Mouse (Mus musculus): ENCODE results near the gene Fchsd2. TPM values are rescaled to one million over a fixed set of nuclear protein-coding genes. Genes with fewer than 3 reads are reported as not detected.

Gene Fchsd2
- total and polyA plus RNA-seq, 2 experiments: 8.9 to 43.0 TPM

DNA sequence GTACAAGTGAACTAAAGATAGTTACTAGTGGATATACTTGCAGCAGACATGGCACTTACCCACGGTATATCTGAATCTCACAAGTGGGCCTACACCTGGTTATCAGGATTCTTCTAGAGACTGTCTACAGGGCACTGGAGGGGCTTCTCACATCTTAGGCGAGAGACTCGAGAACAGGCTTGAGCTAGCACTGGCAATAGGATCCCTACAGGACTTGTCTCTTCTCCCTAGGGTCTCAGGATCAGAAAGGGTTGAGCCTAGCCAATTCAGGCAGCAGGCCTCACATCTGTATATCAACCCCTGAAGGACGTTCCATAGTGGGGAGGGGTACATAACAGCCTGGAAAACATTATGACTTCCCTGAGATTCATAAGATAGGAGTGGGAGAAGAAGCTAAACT is 194.2 kb downstream of the Fchsd2 start:
- WGBS: 87% methylated on average over 4 of the region's 4 CpGs

DNA sequence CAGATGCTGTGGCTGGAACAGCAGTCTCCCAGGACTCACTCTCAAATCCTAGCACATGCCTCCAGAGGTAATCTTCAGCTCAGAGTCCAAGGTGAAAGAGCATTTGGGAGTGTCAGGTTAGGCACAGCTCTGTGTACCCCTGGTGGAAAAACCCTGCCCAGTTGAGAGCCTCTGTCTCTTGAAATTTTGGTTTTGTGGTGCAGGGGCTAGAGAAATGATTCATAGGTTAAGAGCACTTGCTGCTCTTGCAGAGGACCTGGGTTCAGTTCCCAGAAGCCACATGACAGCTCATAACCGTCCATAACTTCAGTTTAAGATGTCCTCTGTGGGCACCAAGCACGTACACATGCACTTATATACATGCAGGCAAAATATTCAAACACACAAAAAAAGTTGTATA is 195.2 kb downstream of the Fchsd2 start:
- H3K27ac ChIP-seq (replicated peaks; ENCODE audit: insufficient read depth, low read depth, low read length): no peak overlapping the region
- no peak overlapping the region for H3K4me3 ChIP-seq (ENCODE audit: insufficient read depth, low read depth, low read length)
- no peaks in the 10 kb centered on the region for H3K4me1 ChIP-seq (ENCODE audit: control insufficient read depth, insufficient read depth, low read length)
- no peak overlapping the region for H3K9ac ChIP-seq (ENCODE audit: low read depth, low read length)
- TF ChIP-seq POLR2A (IDR thresholded peaks at IDR 0.05; ENCODE audit: extremely low read depth, insufficient read depth, low read length): no peak
- TF ChIP-seq CTCF (IDR thresholded peaks at IDR 0.05; ENCODE audit: low read depth, low read length): no peak
- peaks cover 49% of the 10 kb centered on the region for H3K36me3 ChIP-seq (ENCODE audit: control insufficient read depth, insufficient read depth, low read length)
- 92% methylated on average over 2 of the region's 2 CpGs for WGBS
- H3K27me3 ChIP-seq (ENCODE audit: control insufficient read depth, insufficient read depth, low read length): no peaks in the 10 kb centered on the region
- DNase-seq (ENCODE audit: extremely low read depth, low read depth, low spot score): no peak
- no peaks in the 10 kb centered on the region for H3K79me2 ChIP-seq (ENCODE audit: control insufficient read depth, insufficient read depth, low read length)

More for the DNA sequence above, 194.2 kb downstream of the Fchsd2 start:
- H3K9ac ChIP-seq (ENCODE audit: low read depth, low read length): no peak overlapping the region
- no peak for DNase-seq (ENCODE audit: extremely low read depth, low read depth, low spot score)
- H3K79me2 ChIP-seq (ENCODE audit: control insufficient read depth, insufficient read depth, low read length): peaks cover 2% of the 10 kb centered on the region; the same call in 1 of the 2 replicates
- H3K27me3 ChIP-seq (ENCODE audit: control insufficient read depth, insufficient read depth, low read length): no peaks in the 10 kb centered on the region
- H3K27ac ChIP-seq (replicated peaks; ENCODE audit: insufficient read depth, low read depth, low read length): no peak overlapping the region
- no peaks in the 10 kb centered on the region for H3K4me1 ChIP-seq (ENCODE audit: control insufficient read depth, insufficient read depth, low read length)
- H3K4me3 ChIP-seq (ENCODE audit: insufficient read depth, low read depth, low read length): no peak overlapping the region
- H3K36me3 ChIP-seq (ENCODE audit: control insufficient read depth, insufficient read depth, low read length): peaks cover 55% of the 10 kb centered on the region
- TF ChIP-seq CTCF (IDR thresholded peaks at IDR 0.05; ENCODE audit: low read depth, low read length): no peak
- no peak for TF ChIP-seq POLR2A (IDR thresholded peaks at IDR 0.05; ENCODE audit: extremely low read depth, insufficient read depth, low read length)

DNA sequence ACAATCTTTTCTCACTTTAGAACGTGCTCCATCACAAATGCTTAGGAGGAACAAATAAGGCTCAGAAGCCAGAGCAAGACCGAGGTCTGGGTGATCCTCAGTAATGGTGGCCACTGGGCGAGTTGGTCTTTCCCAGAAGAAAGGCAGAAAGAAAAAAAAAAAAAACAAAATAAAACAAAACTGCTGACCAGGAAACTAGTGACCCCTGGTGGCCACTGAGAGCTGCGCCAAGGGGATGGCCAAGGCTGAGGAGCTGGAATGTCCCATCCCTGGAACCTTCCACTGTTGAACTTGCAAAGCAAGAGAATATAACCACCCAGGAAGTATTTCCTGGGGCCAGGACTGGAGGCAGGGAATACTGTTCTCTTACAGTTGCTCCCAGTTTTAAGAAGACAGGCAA is 195.8 kb downstream of the Fchsd2 start:
- no peaks in the 10 kb centered on the region for H3K79me2 ChIP-seq (ENCODE audit: control insufficient read depth, insufficient read depth, low read length)
- TF ChIP-seq CTCF (IDR thresholded peaks at IDR 0.05; ENCODE audit: low read depth, low read length): peak; percentile 82
- TF ChIP-seq POLR2A (IDR thresholded peaks at IDR 0.05; ENCODE audit: extremely low read depth, insufficient read depth, low read length): no peak
- H3K36me3 ChIP-seq (ENCODE audit: control insufficient read depth, insufficient read depth, low read length): peaks cover 45% of the 10 kb centered on the region
- no peak overlapping the region for H3K27ac ChIP-seq (replicated peaks; ENCODE audit: insufficient read depth, low read depth, low read length)
- WGBS: 56% methylated on average over 4 of the region's 4 CpGs
- no peak overlapping the region for H3K9ac ChIP-seq (ENCODE audit: low read depth, low read length)
- no peaks in the 10 kb centered on the region for H3K4me1 ChIP-seq (ENCODE audit: control insufficient read depth, insufficient read depth, low read length)
- no peak overlapping the region for H3K4me3 ChIP-seq (ENCODE audit: insufficient read depth, low read depth, low read length)
- H3K27me3 ChIP-seq (ENCODE audit: control insufficient read depth, insufficient read depth, low read length): no peaks in the 10 kb centered on the region
- DNase-seq (ENCODE audit: extremely low read depth, low read depth, low spot score): peak; percentile 32

DNA sequence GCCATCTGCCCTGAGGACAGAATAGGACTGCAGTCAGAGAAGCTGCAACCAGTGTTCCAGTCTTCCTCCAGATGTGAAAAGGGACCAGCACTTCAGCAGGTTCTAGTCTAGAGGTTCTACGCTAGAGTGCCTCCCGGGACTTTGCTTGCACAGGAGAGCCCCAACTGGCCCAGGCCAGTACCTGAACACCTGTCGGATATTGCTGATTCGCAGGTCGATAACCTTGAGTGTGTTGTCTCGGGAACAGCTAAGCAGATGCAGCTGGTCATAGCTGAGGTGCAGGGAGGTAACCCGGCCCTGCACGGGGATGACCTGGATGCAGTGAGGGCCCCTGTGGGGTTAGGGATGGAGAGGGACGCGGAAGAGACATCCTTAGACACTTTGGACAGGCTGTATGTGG is 197.7 kb downstream of the Fchsd2 start:
- Histone ChIP-seq H3K9ac (ENCODE audit: low read depth, low read length) (no peak overlapping the region), H3K27ac (replicated peaks; ENCODE audit: insufficient read depth, low read depth, low read length) (no peak overlapping the region), H3K79me2 (ENCODE audit: control insufficient read depth, insufficient read depth, low read length) (no peaks in the 10 kb centered on the region), H3K4me1 (ENCODE audit: control insufficient read depth, insufficient read depth, low read length) (no peaks in the 10 kb centered on the region; the same call in 1 of the 2 replicates), H3K36me3 (ENCODE audit: control insufficient read depth, insufficient read depth, low read length) (peaks cover 38% of the 10 kb centered on the region), H3K4me3 (ENCODE audit: insufficient read depth, low read depth, low read length) (no peak overlapping the region), H3K27me3 (ENCODE audit: control insufficient read depth, insufficient read depth, low read length) (no peaks in the 10 kb centered on the region)
- 85% methylated on average over 10 of the region's 10 CpGs for WGBS
- DNase-seq (ENCODE audit: extremely low read depth, low read depth, low spot score): no peak
- TF ChIP-seq CTCF (IDR thresholded peaks at IDR 0.05; ENCODE audit: low read depth, low read length) (no peak), POLR2A (IDR thresholded peaks at IDR 0.05; ENCODE audit: extremely low read depth, insufficient read depth, low read length) (no peak)

DNA sequence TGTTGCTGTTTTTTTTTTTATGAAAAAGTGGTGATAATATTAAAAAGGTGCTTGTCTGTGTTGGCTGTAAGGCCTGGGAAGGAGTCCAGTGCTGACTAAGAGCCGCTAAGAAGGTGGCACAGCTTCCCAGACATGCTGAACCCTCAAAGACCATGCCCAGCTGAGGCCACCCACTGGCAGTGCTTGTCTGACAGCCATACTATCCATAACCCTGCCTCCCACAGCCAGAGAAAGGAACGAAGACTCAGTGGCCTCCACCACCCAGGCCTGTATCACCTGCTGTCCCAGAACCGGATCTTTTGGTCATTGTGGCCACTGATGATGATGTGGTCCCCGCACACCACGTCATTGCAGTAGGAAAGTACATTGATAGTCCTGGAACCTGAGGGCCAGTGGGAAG is 198.5 kb downstream of the Fchsd2 start:
- 89% methylated on average over 5 of the region's 5 CpGs for WGBS
- H3K4me3 ChIP-seq (ENCODE audit: insufficient read depth, low read depth, low read length): no peak overlapping the region
- peaks cover 39% of the 10 kb centered on the region for H3K36me3 ChIP-seq (ENCODE audit: control insufficient read depth, insufficient read depth, low read length)
- H3K4me1 ChIP-seq (ENCODE audit: control insufficient read depth, insufficient read depth, low read length): no peaks in the 10 kb centered on the region; the same call in 1 of the 2 replicates
- TF ChIP-seq CTCF (IDR thresholded peaks at IDR 0.05; ENCODE audit: low read depth, low read length): no peak
- no peak for TF ChIP-seq POLR2A (IDR thresholded peaks at IDR 0.05; ENCODE audit: extremely low read depth, insufficient read depth, low read length)
- H3K27me3 ChIP-seq (ENCODE audit: control insufficient read depth, insufficient read depth, low read length): no peaks in the 10 kb centered on the region
- no peak overlapping the region for H3K27ac ChIP-seq (replicated peaks; ENCODE audit: insufficient read depth, low read depth, low read length)
- H3K9ac ChIP-seq (ENCODE audit: low read depth, low read length): no peak overlapping the region
- H3K79me2 ChIP-seq (ENCODE audit: control insufficient read depth, insufficient read depth, low read length): no peaks in the 10 kb centered on the region
- DNase-seq (ENCODE audit: extremely low read depth, low read depth, low spot score): no peak

DNA sequence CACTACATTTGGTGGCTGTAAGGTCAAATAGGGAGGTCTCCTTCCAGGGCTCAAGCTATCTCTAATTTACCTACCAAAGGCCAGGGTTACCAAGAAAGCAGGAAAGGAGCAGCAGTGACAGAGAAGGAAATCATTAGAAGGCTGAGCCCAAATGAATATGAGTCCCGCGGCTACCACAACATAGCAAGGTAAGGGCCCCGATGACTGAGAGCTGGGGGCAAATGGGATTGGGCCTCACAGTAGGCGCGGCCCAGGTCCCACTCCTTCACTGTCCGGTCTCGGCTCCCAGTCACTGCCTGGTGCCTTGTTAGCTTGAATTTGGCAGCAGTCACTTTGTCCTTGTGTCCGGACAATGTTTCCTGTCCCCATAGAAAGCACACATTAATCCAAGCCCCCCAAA is 199.0 kb downstream of the Fchsd2 start:
- Histone ChIP-seq H3K27me3 (ENCODE audit: control insufficient read depth, insufficient read depth, low read length) (no peaks in the 10 kb centered on the region), H3K4me1 (ENCODE audit: control insufficient read depth, insufficient read depth, low read length) (no peaks in the 10 kb centered on the region; the same call in 1 of the 2 replicates), H3K9ac (ENCODE audit: low read depth, low read length) (no peak overlapping the region), H3K36me3 (ENCODE audit: control insufficient read depth, insufficient read depth, low read length) (peaks cover 35% of the 10 kb centered on the region; the same call in 1 of the 2 replicates), H3K4me3 (ENCODE audit: insufficient read depth, low read depth, low read length) (no peak overlapping the region), H3K79me2 (ENCODE audit: control insufficient read depth, insufficient read depth, low read length) (no peaks in the 10 kb centered on the region), H3K27ac (replicated peaks; ENCODE audit: insufficient read depth, low read depth, low read length) (no peak overlapping the region)
- DNase-seq (ENCODE audit: extremely low read depth, low read depth, low spot score): no peak
- 94% methylated on average over 8 of the region's 8 CpGs for WGBS
- no peak for TF ChIP-seq CTCF (IDR thresholded peaks at IDR 0.05; ENCODE audit: low read depth, low read length)
- TF ChIP-seq POLR2A (IDR thresholded peaks at IDR 0.05; ENCODE audit: extremely low read depth, insufficient read depth, low read length): no peak
